Mouse (Mus musculus): Measurements from ENCODE around the gene Usp17lb. TPM values are rescaled to one million over a fixed set of nuclear protein-coding genes. Genes with fewer than 3 reads are reported as not detected.
"Not testable (repeated sequence)": the region's sequence is repeated elsewhere in the genome, so short reads cannot be mapped to it uniquely, and the experiment has no call there.

The Usp17lb gene
- total RNA-seq (2022): not detected

GRCm38 (mm10) chr7:104842503-104842902 lies at the start of gene Usp17lb:
Gene Usp17lb, minus strand, starts transcription at chr7:104842603.
- DNase-seq (ENCODE audit: low spot score): no peak

DNA sequence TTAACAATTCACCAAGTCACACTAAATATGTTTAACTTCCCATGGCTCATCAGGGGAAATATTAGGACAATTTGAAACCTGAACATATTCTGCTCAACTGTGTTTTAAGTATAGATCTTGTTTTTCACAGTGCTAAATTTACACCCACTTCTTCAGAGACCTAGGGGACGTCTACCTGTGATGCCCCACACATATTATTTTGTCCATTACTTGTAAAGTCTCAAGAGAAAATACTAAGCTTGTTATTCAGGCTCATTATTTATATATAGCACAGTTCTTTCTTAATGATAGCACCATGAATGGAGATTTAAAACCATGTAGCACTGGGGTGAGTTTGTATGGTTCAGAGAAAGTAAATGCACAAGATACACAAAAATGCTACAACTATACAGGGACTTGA lies 35.3 kb upstream of the Usp17lb start, which contains the start of gene Olfr665:
TSS of gene Olfr665 (plus strand) at position 301 of the 400 bp plus-strand sequence.
- no peak for DNase-seq (ENCODE audit: low spot score)

GRCm38 (mm10) chr7:104861381-104861780 lies 19.0 kb upstream of the Usp17lb start:
- no peak for DNase-seq (ENCODE audit: low spot score)

DNA sequence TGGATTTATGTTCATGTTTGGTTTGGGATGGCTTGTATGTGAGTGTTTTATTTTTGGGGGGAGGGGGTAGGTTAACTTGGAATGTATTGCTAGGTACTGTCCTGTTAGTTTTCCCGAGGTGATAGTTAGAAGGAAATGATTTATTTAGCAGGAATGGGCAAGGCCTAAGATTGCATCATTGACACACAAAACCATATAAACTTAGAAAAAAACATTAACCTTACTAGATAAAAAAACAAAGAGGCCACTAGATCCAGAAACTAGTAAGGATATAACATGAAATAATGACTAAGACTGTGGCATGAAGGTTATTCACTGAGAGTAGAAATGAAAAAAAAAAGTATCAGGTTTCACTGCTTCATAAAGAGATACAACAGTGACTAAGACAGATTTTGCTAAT lies 15.3 kb upstream of the Usp17lb start:
- no peak for DNase-seq (ENCODE audit: low spot score)

- not testable (repeated sequence) for DNase-seq (ENCODE audit: low spot score)
These were observed 14.3 kb upstream of the Usp17lb start, which contains the start of gene Usp17la for GRCm38 (mm10) chr7:104856709-104857108. Gene Usp17la, plus strand, starts transcription at chr7:104857009.

DNA sequence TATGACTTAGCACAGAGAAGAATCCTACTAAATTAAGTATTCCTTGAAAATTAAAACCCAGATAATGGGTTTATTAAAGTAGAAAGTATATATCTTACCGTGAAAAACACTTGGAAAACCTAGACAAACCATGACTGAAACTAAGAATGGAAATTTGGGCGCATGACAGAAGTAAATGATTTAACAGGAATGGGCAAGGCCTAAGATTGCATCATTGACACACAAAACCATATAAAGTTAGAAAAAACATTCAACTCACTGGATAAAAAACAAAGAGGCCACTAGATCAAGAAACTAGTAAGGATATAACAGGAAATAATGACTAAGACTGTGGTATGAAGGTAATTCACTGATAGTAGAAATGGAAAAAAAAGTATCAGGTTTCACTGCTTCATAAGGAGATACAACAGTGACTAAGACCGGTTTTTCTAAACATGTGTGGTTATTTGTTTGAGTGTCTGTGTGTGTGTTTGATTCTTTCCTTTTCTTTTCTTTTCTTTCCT lies 12.9 kb upstream of the Usp17lb start:
- DNase-seq (ENCODE audit: low spot score): no peak

DNA sequence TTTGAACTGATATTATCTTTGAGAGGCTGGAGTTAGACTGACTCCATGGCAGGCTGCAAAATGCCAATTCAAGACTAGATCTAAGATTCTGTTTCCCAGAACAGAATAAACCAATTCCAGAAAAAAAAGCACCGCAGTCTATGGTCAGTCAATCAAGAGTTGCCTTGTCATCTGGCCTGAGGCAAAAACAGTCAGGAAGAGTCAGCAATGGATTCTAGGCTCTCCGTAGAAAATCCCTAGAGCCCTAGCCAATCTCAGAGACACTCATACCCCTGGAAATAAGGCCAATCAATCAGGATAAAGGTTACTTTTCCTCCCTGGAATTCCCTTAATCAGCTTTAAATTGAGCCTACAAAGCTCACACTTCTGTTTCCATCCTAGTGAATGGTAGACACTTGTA lies 9.1 kb upstream of the Usp17lb start:
- DNase-seq (ENCODE audit: low spot score): not testable (repeated sequence)

- no peak for DNase-seq (ENCODE audit: low spot score)
These were observed 1.4 kb upstream of the Usp17lb start for GRCm38 (mm10) chr7:104843731-104844287.

DNA sequence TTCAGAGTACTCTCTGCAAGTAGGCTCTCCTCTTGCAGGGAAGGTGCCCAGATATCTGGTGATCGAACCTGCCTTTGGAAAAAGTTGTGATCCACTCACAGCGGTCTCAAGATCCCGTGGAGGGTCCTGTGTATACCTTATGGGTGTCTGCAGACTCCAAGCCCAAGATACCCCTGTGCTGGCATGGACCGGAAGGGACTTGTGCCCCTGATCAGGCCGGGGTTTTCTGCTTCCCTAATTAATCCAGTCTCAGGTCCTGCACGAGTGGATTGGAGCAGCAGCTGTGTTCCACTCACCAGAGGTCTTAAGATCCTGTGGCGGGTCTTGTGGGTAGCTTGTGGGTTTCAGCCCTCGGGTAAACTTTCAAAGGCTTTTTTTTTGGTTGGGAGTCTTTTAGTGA lies 32.1 kb downstream of the Usp17lb start:
- not testable (repeated sequence) for DNase-seq (ENCODE audit: low spot score)

DNA sequence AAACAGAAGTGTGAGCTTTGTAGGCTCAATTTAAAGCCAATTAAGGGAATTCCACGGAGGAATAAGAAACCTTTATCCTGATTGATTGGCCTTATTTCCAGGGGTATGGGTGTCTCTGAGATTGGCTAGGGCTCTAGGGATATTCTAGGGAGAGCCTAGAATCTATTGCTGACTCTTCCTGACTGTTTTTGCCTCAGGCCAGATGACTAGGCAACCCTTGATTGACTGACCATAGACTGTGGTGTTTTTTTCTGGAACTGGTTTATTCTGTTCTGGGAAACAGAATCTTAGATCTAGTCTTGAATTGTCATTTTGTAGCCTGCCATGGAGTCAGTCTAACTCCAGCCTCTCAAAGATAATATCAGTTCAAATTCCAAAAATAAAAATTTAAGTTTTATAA lies 51.6 kb downstream of the Usp17lb start:
- DNase-seq (ENCODE audit: low spot score): no peak

Other genes with a start within 250 kb of the Usp17lb start
- not detected for gene Olfr655, start 240.8 kb downstream of the Usp17lb start, total RNA-seq (2022)
- not detected for gene Olfr656, start 228.6 kb downstream of the Usp17lb start, total RNA-seq (2022)
- gene Olfr657, start 217.8 kb downstream of the Usp17lb start, total RNA-seq (2022): not detected
- not detected for gene Olfr658, start 195.3 kb downstream of the Usp17lb start, total RNA-seq (2022)
- not detected for gene Olfr659, start 175.8 kb downstream of the Usp17lb start, total RNA-seq (2022)
- not detected for gene Olfr661, start 156.1 kb downstream of the Usp17lb start, total RNA-seq (2022)
- not detected for gene Usp17le, start 65.1 kb downstream of the Usp17lb start, total RNA-seq (2022)
- gene Usp17la, start 14.4 kb upstream of the Usp17lb start, total RNA-seq (2022): not detected
- not detected for gene Olfr665, start 35.4 kb upstream of the Usp17lb start, total RNA-seq (2022)
- not detected for gene Olfr666, start 53.3 kb upstream of the Usp17lb start, total RNA-seq (2022)
- gene Olfr667, start 78.9 kb upstream of the Usp17lb start, total RNA-seq (2022): not detected
- not detected for gene Olfr668, start 85.5 kb upstream of the Usp17lb start, total RNA-seq (2022)
- not detected for gene Olfr669, start 91.6 kb upstream of the Usp17lb start, total RNA-seq (2022)
- gene Olfr670, start 120.0 kb upstream of the Usp17lb start, total RNA-seq (2022): not detected
- gene Olfr671, start 136.5 kb upstream of the Usp17lb start, total RNA-seq (2022): not detected
- not detected for gene Olfr672, start 159.4 kb upstream of the Usp17lb start, total RNA-seq (2022)
- gene Olfr675, start 185.9 kb upstream of the Usp17lb start, total RNA-seq (2022): not detected
- not detected for gene Olfr676, start 190.1 kb upstream of the Usp17lb start, total RNA-seq (2022)
- gene Olfr677, start 208.8 kb upstream of the Usp17lb start, total RNA-seq (2022): not detected
- not detected for gene Olfr678, start 221.9 kb upstream of the Usp17lb start, total RNA-seq (2022)
- not detected for gene Olfr679, start 238.6 kb upstream of the Usp17lb start, total RNA-seq (2022)

Data from heart, adult 8-10 months (tissue).